Mouse (Mus musculus) E14TG2a.4 (cell line): Measurements from ENCODE around the gene 4930412O13Rik.

ENCODE experiments used
- CTCF ChIP-seq: conservative IDR thresholded peaks from 2 replicates; pipeline ENCODE4 v1.5.1; 2014; ENCODE audit warnings: low read length
- NANOG ChIP-seq: IDR thresholded peaks from 2 replicates; pipeline ENCODE4 v1.6.1; 2014; ENCODE audit warnings: borderline replicate concordance, low read length, mixed read lengths
- POU5F1 ChIP-seq: IDR thresholded peaks from 2 replicates; pipeline ENCODE4 v1.6.1; 2014; ENCODE audit warnings: low read length, borderline replicate concordance

- TF ChIP-seq CTCF (no peak), NANOG (no peak; the same call in 1 of the 2 replicates), POU5F1 (no peak)
Observed at GRCm38 (mm10) chr2:9882926-9883802, 2.1 kb downstream of the 4930412O13Rik start.
